Mouse (Mus musculus) cerebellum, adult 2 months (tissue): ENCODE results near the gene Ppm1l.

ENCODE experiments used
- CTCF ChIP-seq: fragments of 200-500 bp; IDR thresholded peaks from 2 replicates; pipeline ENCODE4 v1.5.1; 2011; ENCODE audit warnings: low read depth, mild to moderate bottlenecking, control low read depth, low read length, moderate library complexity, borderline replicate concordance; ENCODE audit not compliant: insufficient read depth
- POLR2A ChIP-seq: fragments of 200-500 bp; IDR thresholded peaks from 2 replicates; pipeline ENCODE4 v1.6.1; 2011; ENCODE audit warnings: low read length, control low read depth, borderline replicate concordance; ENCODE audit not compliant: insufficient read depth

- no peak for TF ChIP-seq CTCF
- TF ChIP-seq POLR2A = no peak
These were observed 291.2 kb downstream of the Ppm1l start for GRCm38 (mm10) chr3:69607909-69608308.
